Mouse (Mus musculus) CH12.LX (cell line): ENCODE data around the gene Slc25a48. TPM values are rescaled to one million over a fixed set of nuclear protein-coding genes. Genes with fewer than 3 reads are reported as not detected.

Experiments
- DNase-seq: peaks from one replicate; pipeline ENCODE4 v3.0.0-alpha.2; 2013; ENCODE audit errors: extremely low read depth
- H3K27ac ChIP-seq: 2 replicates; pipeline ENCODE4 v1.5.1; 2012; ENCODE audit warnings: low read depth, mild to moderate bottlenecking, control low read depth, moderate library complexity; ENCODE audit not compliant: insufficient read depth
- H3K27me3 ChIP-seq: replicated peaks from 2 replicates; pipeline ENCODE3; 2012; ENCODE audit warnings: inconsistent platforms
- H3K36me3 ChIP-seq, 2 experiments: replicated peaks in 1 of 2; 2 replicates each; pipeline versions ENCODE3 to v1.6.1; 2012; ENCODE audit warnings: inconsistent platforms in 1 of 2, low read length in 1 of 2, mild to moderate bottlenecking in 1 of 2, mixed read lengths in 1 of 2, moderate library complexity in 1 of 2; ENCODE audit not compliant: control insufficient read depth in 1 of 2, insufficient read depth in 1 of 2
- H3K4me1 ChIP-seq, 2 experiments: 2 replicates each; pipeline ENCODE4 v1.6.1; 2012; ENCODE audit warnings: inconsistent platforms in 1 of 2, moderate library complexity in 1 of 2; ENCODE audit not compliant: insufficient read depth in 2 of 2, control insufficient read depth in 1 of 2
- H3K4me2 ChIP-seq: 2 replicates; pipeline ENCODE4 v1.6.1; 2012; ENCODE audit warnings: low read depth, mild to moderate bottlenecking, control low read depth; ENCODE audit not compliant: poor library complexity, insufficient read depth, severe bottlenecking
- H3K4me3 ChIP-seq, 3 experiments: fragments of 150-350 bp in 1 of 3; sonication (generic) in 1 of 3; replicated peaks in 1 of 3; 2 replicates each; pipeline versions ENCODE3 to v1.5.1; 2011 to 2012; ENCODE audit warnings: low read depth in 2 of 3, low read length in 2 of 3, mild to moderate bottlenecking in 2 of 3, moderate library complexity in 2 of 3, control low read depth in 1 of 3, improper control_type of control experiment in 1 of 3, inconsistent platforms in 1 of 3, mixed read lengths in 1 of 3; ENCODE audit not compliant: poor library complexity in 1 of 3
- H3K79me2 ChIP-seq: replicated peaks from 2 replicates; pipeline ENCODE4 v1.6.1; 2012; ENCODE audit warnings: mild to moderate bottlenecking, moderate library complexity; ENCODE audit not compliant: control insufficient read depth, poor library complexity, insufficient read depth, severe bottlenecking; ENCODE audit errors: extremely low read depth
- H3K9ac ChIP-seq: 2 replicates; pipeline ENCODE4 v1.6.1; 2012; ENCODE audit warnings: low read depth, mild to moderate bottlenecking, control low read depth, moderate library complexity; ENCODE audit not compliant: insufficient read depth
- H3K9me3 ChIP-seq: replicated peaks from 2 replicates; pipeline ENCODE3; 2012; ENCODE audit warnings: low read length, inconsistent platforms, mixed read lengths
- BHLHE40 ChIP-seq: IDR thresholded peaks from 2 replicates; pipeline ENCODE4 v1.6.1; 2011; ENCODE audit warnings: mild to moderate bottlenecking, low read depth, low read length, improper control_type of control experiment
- CHD2 ChIP-seq: IDR thresholded peaks from 2 replicates; pipeline ENCODE4 v1.6.1; 2011; ENCODE audit warnings: low read length, improper control_type of control experiment
- ELF1 ChIP-seq: IDR thresholded peaks from 2 replicates; pipeline ENCODE4 v1.6.1; 2014; ENCODE audit warnings: low read depth, mild to moderate bottlenecking, inconsistent platforms, low read length, improper control_type of control experiment
- EP300 ChIP-seq: IDR thresholded peaks from 2 replicates; pipeline ENCODE4 v1.6.1; 2011; ENCODE audit warnings: low read length, improper control_type of control experiment
- ETS1 ChIP-seq: conservative IDR thresholded peaks from 2 replicates; pipeline ENCODE4 v1.6.1; 2012; ENCODE audit warnings: low read depth, mild to moderate bottlenecking, inconsistent platforms, low read length, improper control_type of control experiment, moderate library complexity
- GABPA ChIP-seq: IDR thresholded peaks from 2 replicates; pipeline ENCODE4 v1.6.1; 2012; ENCODE audit warnings: low read depth, low read length, improper control_type of control experiment, inconsistent platforms; ENCODE audit not compliant: insufficient replicate concordance
- IRF4 ChIP-seq: IDR thresholded peaks from 2 replicates; pipeline ENCODE4 v1.6.1; 2014; ENCODE audit warnings: low read depth, mild to moderate bottlenecking, inconsistent platforms, low read length, improper control_type of control experiment
- JUND ChIP-seq: conservative IDR thresholded peaks from 2 replicates; pipeline ENCODE4 v1.6.1; 2011; ENCODE audit warnings: low read depth, low read length, improper control_type of control experiment
- MAFK ChIP-seq: IDR thresholded peaks from 2 replicates; pipeline ENCODE4 v1.6.1; 2011; ENCODE audit warnings: low read length, improper control_type of control experiment; ENCODE audit not compliant: insufficient replicate concordance
- MAX ChIP-seq: IDR thresholded peaks from 2 replicates; pipeline ENCODE4 v1.6.1; 2011; ENCODE audit warnings: low read length, improper control_type of control experiment
- MAZ ChIP-seq: IDR thresholded peaks from 2 replicates; pipeline ENCODE4 v1.6.1; 2012; ENCODE audit warnings: low read depth, mild to moderate bottlenecking, inconsistent platforms, low read length, improper control_type of control experiment, moderate library complexity
- NELFE ChIP-seq: IDR thresholded peaks from 2 replicates; pipeline ENCODE4 v1.6.1; 2011; ENCODE audit warnings: low read depth, low read length, improper control_type of control experiment
- RCOR1 ChIP-seq: conservative IDR thresholded peaks from 2 replicates; pipeline ENCODE4 v1.6.1; 2012; ENCODE audit warnings: low read depth, mild to moderate bottlenecking, inconsistent platforms, low read length, improper control_type of control experiment
- SIN3A ChIP-seq: IDR thresholded peaks from 2 replicates; pipeline ENCODE4 v1.6.1; 2012; ENCODE audit warnings: low read length, improper control_type of control experiment, inconsistent platforms
- TCF12 ChIP-seq: IDR thresholded peaks from 2 replicates; pipeline ENCODE4 v1.6.1; 2014; ENCODE audit warnings: low read depth, mild to moderate bottlenecking, inconsistent platforms, low read length, improper control_type of control experiment
- dilution Hi-C: fragments of 300-500 bp; cut with MboI; formaldehyde crosslinking; loops from 2 replicates; pipeline ENCODE4 v1.14.3; 2020; ENCODE audit warnings: low sequenced_read_pairs; ENCODE audit not compliant: extremely low pct_unique_long_range_greater_than_20kb, extremely low pct_ligation_motif_present
- in situ Hi-C: fragments of 300-500 bp; cut with MboI; formaldehyde crosslinking; loops from 3 replicates; pipeline ENCODE4 v1.14.3; 2019; ENCODE audit warnings: low sequenced_read_pairs, low pct_ligation_motif_present, low pct_unique_long_range_greater_than_20kb, mixed read lengths
- polyA plus RNA-seq: library from polyadenylated mRNA; unstranded; fragments of >175 nt; gene quantifications from 2 replicates; pipeline ENCODE4 v1.2.1, GENCODE M21; 2012; ENCODE audit warnings: low read depth; ENCODE audit not compliant: insufficient read length
- total RNA-seq, 2 experiments: library from RNA; depleted of rRNA; stranded (reverse); fragments of 300-350 nt in 1 of 2; fragments of >200 nt in 1 of 2; gene quantifications; 2 replicates each; pipeline ENCODE4 v1.2.3; 2012 to 2014

The Slc25a48 gene
- total and polyA plus RNA-seq, 3 experiments, result not detected

GRCm38 (mm10) chr13:56516816-56517215 lies 78.7 kb downstream of the Slc25a48 start:
- TF ChIP-seq NELFE (no peak), JUND (no peak), EP300 (no peak), CHD2 (no peak), RCOR1 (no peak), MAX (no peak), BHLHE40 (no peak), ELF1 (no peak), ETS1 (no peak), IRF4 (no peak), GABPA (no peak), MAFK (no peak)
- TF ChIP-seq, all 38 proteins: peak for 0
- dilution Hi-C loops (no loop called here), in situ Hi-C loops (no loop called here)
- no peak for DNase-seq
- Histone ChIP-seq H3K27ac (no peak overlapping the region), H3K27me3 (peaks cover 80% of the 10 kb centered on the region), H3K4me3 (no peak overlapping the region), H3K4me2 (no peak overlapping the region), H3K9ac (no peak overlapping the region), H3K4me1 (0 out of 4 replicates have a peak, but pooled peaks cover 0 to 2% of the 10 kb centered on the region in 2 experiments), H3K9me3 (peaks cover under 1% of the 10 kb centered on the region), H3K79me2 (no peaks in the 10 kb centered on the region), H3K36me3 (no peaks in the 10 kb centered on the region)

DNA sequence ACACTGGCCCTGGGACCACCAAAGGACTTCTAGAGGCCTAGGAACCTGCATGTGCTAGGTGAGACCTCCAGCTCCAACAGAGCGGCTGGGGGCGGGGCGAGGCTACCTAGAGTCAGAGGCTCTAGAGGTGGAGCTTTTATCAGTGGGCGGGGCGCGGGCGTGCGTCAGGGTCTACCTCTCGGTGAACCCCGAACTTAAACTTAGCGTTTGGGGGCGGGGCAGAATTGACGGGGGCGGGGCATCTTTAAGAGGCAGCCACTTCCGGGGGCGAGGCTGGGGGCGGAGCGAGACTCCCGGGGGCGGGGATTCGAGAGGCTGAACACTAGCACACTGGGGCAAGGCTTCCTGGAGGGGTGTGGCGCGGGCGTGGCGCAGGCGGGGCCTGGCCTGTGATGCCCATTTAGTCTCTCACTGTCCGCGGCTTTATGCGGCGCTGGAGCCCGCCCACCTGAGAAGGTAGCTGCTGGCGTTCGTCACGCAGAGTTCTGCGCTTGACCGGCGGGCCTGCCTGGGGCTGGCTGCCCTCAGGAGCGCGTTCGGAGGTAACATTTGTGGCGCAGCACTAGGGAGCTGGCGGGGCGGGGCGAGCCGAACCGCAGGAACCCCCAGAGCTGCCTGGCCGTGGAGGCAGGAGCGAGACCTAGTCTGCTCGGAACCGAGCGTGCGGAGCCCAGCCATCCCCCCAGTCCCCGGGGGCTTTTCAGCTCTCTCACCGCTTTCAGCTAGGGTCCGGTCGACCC lies 84.1 kb downstream of the Slc25a48 start, which contains the start of gene Fbxl21:
Gene Fbxl21 (plus strand): TSS at position 392 of the 740 bp plus-strand sequence.
- Histone ChIP-seq H3K36me3 (no peaks in the 10 kb centered on the region), H3K4me2 (peak within 1 kb of the TSS; percentile 93), H3K4me3 (peak within 1 kb of the TSS; percentile 13 to 66 (median 32))
- dilution Hi-C loops (no loop called here), in situ Hi-C loops (no loop called here)
- TF ChIP-seq ELF1 (peak; percentile 63), SIN3A (no peak)
- TF ChIP-seq, all 38 proteins: peak for 1
- Histone ChIP-seq H3K4me1 (peaks cover 0 to 8% of the 10 kb centered on the region in 2 experiments; a peak in 1 of 4 replicates), H3K27ac (no peak within 1 kb of the TSS), H3K9ac (0 out of 2 replicates have a peak within 1 kb of the TSS, but pooled peaks have one; percentile 13), H3K27me3 (peaks cover 67% of the 10 kb centered on the region), H3K9me3 (peaks cover 2% of the 10 kb centered on the region), H3K79me2 (no peaks in the 10 kb centered on the region)
- DNase-seq, result peak; percentile 62

DNA sequence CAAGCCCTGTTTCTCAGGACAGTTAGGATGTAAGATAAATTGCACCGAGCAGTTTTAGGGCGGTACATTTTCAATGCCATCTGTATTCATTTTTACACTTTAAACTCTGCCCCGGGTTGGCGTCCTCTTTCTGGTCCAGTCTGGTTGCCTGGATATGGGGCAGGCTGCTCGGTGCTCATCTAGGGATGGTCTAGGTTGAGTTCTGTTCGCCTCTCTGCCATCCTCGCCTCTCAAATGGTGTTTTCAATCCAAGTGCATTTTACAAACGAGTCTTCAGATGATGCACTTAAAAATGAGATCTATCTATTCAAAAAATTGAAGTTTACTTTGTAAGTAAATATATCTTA lies 84.6 kb downstream of the Slc25a48 start:
- dilution Hi-C loops (no loop called here), in situ Hi-C loops (no loop called here)
- Histone ChIP-seq H3K27me3 (peaks cover 67% of the 10 kb centered on the region), H3K79me2 (no peaks in the 10 kb centered on the region), H3K9ac (0 out of 2 replicates have a peak overlapping the region, but pooled peaks have one; percentile 13), H3K4me2 (peak overlapping the region; percentile 93), H3K4me1 (peaks cover 0 to 8% of the 10 kb centered on the region in 2 experiments; a peak in 1 of 4 replicates), H3K4me3 (peak overlapping the region in 2 of 3 experiments; percentile 32 to 66), H3K27ac (no peak overlapping the region), H3K9me3 (peaks cover 2% of the 10 kb centered on the region), H3K36me3 (no peaks in the 10 kb centered on the region)
- TF ChIP-seq TCF12 (no peak), MAZ (no peak), SIN3A (no peak), MAFK (no peak)
- DNase-seq, result no peak
